Mouse (Mus musculus) neural tube, embryonic 10.5 days (tissue): Measurements from ENCODE around the gene Fpgs.

Experiments used
- DNase-seq: peaks from one replicate; pipeline ENCODE4 v3.0.0-alpha.2; 2017; ENCODE audit warnings: low spot score; ENCODE audit errors: extremely low spot score

Fpgs gene

GRCm38 (mm10) chr2:32671907-32672595 is 31.9 kb downstream of the Fpgs start:
- no peak for DNase-seq

- DNase-seq, result no peak
Observed at GRCm38 (mm10) chr2:32671147-32671546, 32.8 kb downstream of the Fpgs start.

- no peak for DNase-seq
Observed at GRCm38 (mm10) chr2:32669876-32670275, 34.1 kb downstream of the Fpgs start.

- DNase-seq, result no peak
Observed at GRCm38 (mm10) chr2:32668176-32668575, 35.8 kb downstream of the Fpgs start.

GRCm38 (mm10) chr2:32667775-32668174 is 36.2 kb downstream of the Fpgs start:
- DNase-seq, result no peak

- no peak for DNase-seq
Observed at GRCm38 (mm10) chr2:32665853-32666252, 38.1 kb downstream of the Fpgs start.

- DNase-seq, result no peak
Observed at GRCm38 (mm10) chr2:32665345-32665744, 38.6 kb downstream of the Fpgs start.

- DNase-seq, result no peak
Observed at GRCm38 (mm10) chr2:32662291-32662690, 41.7 kb downstream of the Fpgs start.

- DNase-seq, result no peak
Observed at GRCm38 (mm10) chr2:32661509-32662107, 42.3 kb downstream of the Fpgs start.

GRCm38 (mm10) chr2:32658873-32659272 is 45.1 kb downstream of the Fpgs start:
- no peak for DNase-seq

- DNase-seq, result peak; percentile 44
Observed at GRCm38 (mm10) chr2:32655826-32656225, 48.1 kb downstream of the Fpgs start.

GRCm38 (mm10) chr2:32655394-32655744 is 48.6 kb downstream of the Fpgs start:
- no peak for DNase-seq

GRCm38 (mm10) chr2:32654743-32655393 is 49.1 kb downstream of the Fpgs start:
- DNase-seq, result no peak

GRCm38 (mm10) chr2:32653764-32654163 is 50.2 kb downstream of the Fpgs start:
- no peak for DNase-seq

- DNase-seq, result no peak
Observed at GRCm38 (mm10) chr2:32647366-32647765, 56.6 kb downstream of the Fpgs start.

GRCm38 (mm10) chr2:32646379-32647056 is 57.4 kb downstream of the Fpgs start, which contains the start of gene Eng:
Gene Eng, plus strand, starts transcription at chr2:32646595.
- DNase-seq, result no peak

GRCm38 (mm10) chr2:32645647-32646046 is 58.3 kb downstream of the Fpgs start:
- no peak for DNase-seq

- no peak for DNase-seq
Observed at GRCm38 (mm10) chr2:32644799-32645475, 59.0 kb downstream of the Fpgs start.

GRCm38 (mm10) chr2:32644083-32644482 is 59.9 kb downstream of the Fpgs start:
- no peak for DNase-seq

GRCm38 (mm10) chr2:32642813-32643212 is 61.1 kb downstream of the Fpgs start:
- no peak for DNase-seq

GRCm38 (mm10) chr2:32641810-32642209 is 62.1 kb downstream of the Fpgs start:
- DNase-seq, result no peak
